Mouse (Mus musculus): ENCODE measurements around the gene Nol12.

GRCm38 (mm10) chr15:78897488-78897887 lies 37.2 kb upstream of the Nol12 start:
- TF ChIP-seq CTCF (IDR thresholded peaks at IDR 0.05; ENCODE audit: control insufficient read depth, insufficient read depth, low read length) (no peak), POLR2A (IDR thresholded peaks at IDR 0.05; ENCODE audit: borderline replicate concordance, control insufficient read depth, low read depth, low read length) (no peak)
